Mouse (Mus musculus) stomach, postnatal 0 days (tissue): ENCODE measurements around the gene Usp42. TPM values are rescaled to one million over a fixed set of nuclear protein-coding genes. Genes with fewer than 3 reads are reported as not detected.

Experiments
- ATAC-seq: fragments of 200-750 bp; cut with Nextera tagmentation; 2 replicates; pipeline ENCODE4 v1.8.0; 2017; ENCODE audit not compliant: low FRiP score, low TSS enrichment
- DNase-seq: peaks from one replicate; pipeline ENCODE4 v3.0.0-alpha.2; 2016; ENCODE audit warnings: low spot score
- H3K27ac ChIP-seq: fragments of 300-500 bp; sonication (generic); replicated peaks from 2 replicates; pipeline ENCODE4 v1.5.1; 2014; ENCODE audit warnings: mild to moderate bottlenecking, control low read depth
- H3K27me3 ChIP-seq: fragments of 300-500 bp; sonication (generic); 2 replicates; pipeline ENCODE4 v1.6.1; 2014; ENCODE audit warnings: low read length; ENCODE audit not compliant: control insufficient read depth, insufficient read depth
- H3K36me3 ChIP-seq: fragments of 300-500 bp; sonication (generic); 2 replicates; pipeline ENCODE4 v1.6.1; 2014; ENCODE audit warnings: low read length, mixed read lengths; ENCODE audit not compliant: control insufficient read depth, insufficient read depth
- H3K4me1 ChIP-seq: fragments of 300-500 bp; sonication (generic); replicated peaks from 2 replicates; pipeline ENCODE4 v1.6.1; 2014; ENCODE audit warnings: antibody characterized with exemption; ENCODE audit not compliant: control insufficient read depth, insufficient read depth
- H3K4me2 ChIP-seq: fragments of 300-500 bp; sonication (generic); replicated peaks from 2 replicates; pipeline ENCODE4 v1.6.1; 2014; ENCODE audit warnings: low read depth, mild to moderate bottlenecking, control low read depth, moderate library complexity
- H3K4me3 ChIP-seq: fragments of 300-500 bp; sonication (generic); 2 replicates; pipeline ENCODE4 v1.5.1; 2014; ENCODE audit warnings: low read depth, low read length, control low read depth
- H3K9ac ChIP-seq: fragments of 300-500 bp; sonication (generic); 2 replicates; pipeline ENCODE4 v1.6.1; 2014; ENCODE audit warnings: mild to moderate bottlenecking, low read length, control low read depth, mixed read lengths
- H3K9me3 ChIP-seq: fragments of 300-500 bp; sonication (generic); 2 replicates; pipeline ENCODE4 v1.6.1; 2016; ENCODE audit warnings: low read length; ENCODE audit not compliant: control insufficient read depth
- CTCF ChIP-seq: IDR thresholded peaks from 2 replicates; pipeline ENCODE4 v1.5.1; 2016; ENCODE audit warnings: antibody characterized with exemption, low read depth, mild to moderate bottlenecking, moderate library complexity
- EP300 ChIP-seq: optimal IDR thresholded peaks from 2 replicates; pipeline ENCODE3; 2016; ENCODE audit warnings: antibody characterized with exemption
- WGBS: fragments of 180-500 bp; shearing (Covaris S2); extraction: QIAGEN DNeasy Blood & Tissue Kit; methylation state at CpG from one replicate; pipeline ENCODE4 v1.1.7; 2014; 5-methylcytosine and 5-hydroxymethylcytosine counted together
- polyA plus RNA-seq: library from polyadenylated mRNA; unstranded; fragments of >200 nt; fragmentation: Nextera tagmentation; extraction: Ambion mirVana; gene quantifications from 2 replicates; pipeline ENCODE4 v1.2.1, GENCODE M21; 2015

The Usp42 gene
- polyA plus RNA-seq, 1 experiment from 2014 or later, result 5.7 TPM

GRCm38 (mm10) chr5:143706822-143707200 is 25.3 kb downstream of the Usp42 start:
- no peak for DNase-seq
- Histone ChIP-seq H3K9ac (no peak overlapping the region), H3K4me3 (no peak overlapping the region), H3K27ac (no peak overlapping the region), H3K27me3 (no peaks in the 10 kb centered on the region), H3K4me2 (no peak overlapping the region), H3K4me1 (no peaks in the 10 kb centered on the region), H3K9me3 (no peaks in the 10 kb centered on the region), H3K36me3 (peaks cover 35% of the 10 kb centered on the region)
- TF ChIP-seq CTCF (no peak), EP300 (no peak)
- 87% methylated on average over 7 of the region's 7 CpGs for WGBS
- no peak for ATAC-seq

DNA sequence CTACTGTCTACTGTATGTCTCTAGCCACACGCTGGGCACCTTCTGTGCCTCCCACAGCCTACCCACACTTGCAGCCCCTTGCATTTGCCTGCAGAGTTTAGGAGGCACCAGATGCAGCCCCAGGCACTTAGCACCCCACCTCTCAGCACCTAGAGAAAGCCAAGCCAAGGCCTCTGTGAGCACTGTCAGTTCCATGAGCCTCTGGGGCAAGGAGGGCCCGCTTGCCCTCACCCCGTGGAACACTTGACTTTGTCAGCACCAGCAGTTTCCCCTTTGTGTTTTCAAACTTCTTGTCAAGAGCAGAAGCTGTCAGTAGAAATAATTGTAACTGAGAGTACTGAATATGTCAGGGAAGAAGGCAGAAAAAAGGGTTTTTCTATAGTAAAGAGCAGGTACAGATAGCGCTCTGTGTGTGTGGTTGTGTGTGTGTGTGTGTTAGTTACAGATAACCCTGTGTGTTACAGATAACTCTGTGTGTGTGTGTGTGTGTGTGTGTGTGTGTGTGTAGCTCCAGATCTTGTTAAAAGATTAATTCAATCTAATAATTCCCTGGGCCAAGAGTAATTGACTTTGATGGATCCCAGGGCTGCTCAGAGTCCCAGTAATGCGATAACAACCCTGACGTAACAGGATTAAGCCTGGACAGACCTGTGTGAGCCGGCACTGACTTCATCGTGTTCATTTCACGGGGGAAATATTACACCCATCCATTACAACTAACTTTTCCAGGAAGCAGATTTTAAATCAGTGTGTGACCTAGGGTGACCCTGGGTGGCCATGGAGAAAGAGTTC is 25.9 kb downstream of the Usp42 start:
- Histone ChIP-seq H3K4me3 (no peak overlapping the region), H3K9ac (0 out of 2 replicates have a peak overlapping the region, but pooled peaks have one; percentile 13), H3K9me3 (no peaks in the 10 kb centered on the region), H3K27ac (0 out of 2 replicates have a peak overlapping the region, but pooled peaks have one; percentile 6), H3K27me3 (no peaks in the 10 kb centered on the region), H3K4me2 (no peak overlapping the region), H3K36me3 (peaks cover 37% of the 10 kb centered on the region), H3K4me1 (no peaks in the 10 kb centered on the region)
- WGBS, result 61% methylated on average over 9 of the region's 9 CpGs
- ATAC-seq (peak; percentile 25; the same call in 1 of the 2 replicates), DNase-seq (no peak)
- TF ChIP-seq EP300 (no peak), CTCF (no peak)

DNA sequence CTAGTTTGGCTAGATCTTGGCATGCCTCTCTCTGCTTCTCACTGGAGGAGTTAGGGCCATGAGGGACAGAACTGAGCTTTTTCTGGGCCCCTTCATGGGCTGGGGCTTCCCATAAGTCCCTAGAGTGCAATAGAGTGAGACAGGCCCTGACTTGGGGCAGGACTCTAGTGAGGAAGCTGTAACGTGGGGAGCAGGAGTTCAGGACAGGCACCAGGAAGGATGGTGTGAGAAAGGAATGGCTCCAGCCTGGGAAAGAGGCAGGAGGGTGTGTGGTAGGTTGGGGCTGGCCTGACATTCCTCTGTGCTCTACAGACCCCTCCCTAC is 26.5 kb downstream of the Usp42 start:
- DNase-seq (no peak), ATAC-seq (no peak)
- H3K4me3 ChIP-seq, result no peak overlapping the region
- H3K4me2 ChIP-seq, result no peak overlapping the region
- no peak for TF ChIP-seq CTCF
- TF ChIP-seq EP300, result no peak
- no peaks in the 10 kb centered on the region for H3K9me3 ChIP-seq
- no peak overlapping the region for H3K9ac ChIP-seq
- peaks cover 38% of the 10 kb centered on the region for H3K36me3 ChIP-seq
- WGBS, result 42% methylated on average over 1 of the region's 1 CpGs
- H3K27me3 ChIP-seq, result no peaks in the 10 kb centered on the region
- H3K27ac ChIP-seq, result no peak overlapping the region
- no peaks in the 10 kb centered on the region for H3K4me1 ChIP-seq

DNA sequence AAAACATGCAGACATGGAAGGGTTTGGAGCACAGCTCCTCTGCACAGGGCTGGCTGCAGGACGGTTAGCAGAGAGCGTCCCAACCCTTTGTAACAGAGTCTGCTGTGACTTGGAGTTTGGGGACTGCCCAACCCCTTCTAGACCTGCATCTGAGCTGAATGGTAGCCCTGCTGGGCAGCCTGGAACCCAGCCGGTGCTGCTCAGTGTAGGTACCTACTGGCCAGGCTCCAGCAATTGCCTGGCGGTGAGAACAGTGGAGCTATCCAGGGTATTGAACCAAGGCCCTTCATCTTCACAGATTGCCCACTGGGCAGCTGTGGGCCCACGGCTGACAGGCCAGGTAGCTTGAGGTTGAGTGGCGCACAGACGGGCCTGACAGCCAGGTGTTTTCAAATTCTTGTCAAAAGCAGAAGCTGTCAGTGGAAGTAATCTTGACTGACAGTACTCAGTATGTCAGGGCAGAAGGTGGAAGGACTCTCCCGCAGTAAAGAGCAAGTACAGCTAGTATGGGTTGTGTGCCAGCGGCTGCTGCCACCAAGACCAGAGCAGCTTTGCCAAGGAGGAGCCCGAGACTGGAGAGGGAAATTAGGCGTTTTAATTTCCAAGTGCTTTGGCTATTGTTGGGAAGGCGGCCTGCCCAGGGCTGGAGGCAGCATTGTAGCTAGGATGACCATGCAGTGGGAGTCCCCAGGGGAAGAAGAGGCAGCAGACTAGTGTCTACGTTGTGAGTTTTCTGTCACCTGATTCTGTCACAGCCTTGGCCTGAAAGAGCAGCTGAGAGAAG is 27.0 kb downstream of the Usp42 start:
- Histone ChIP-seq H3K36me3 (peaks cover 40% of the 10 kb centered on the region), H3K4me2 (no peak overlapping the region), H3K9ac (no peak overlapping the region), H3K9me3 (no peaks in the 10 kb centered on the region), H3K4me1 (no peaks in the 10 kb centered on the region), H3K4me3 (no peak overlapping the region), H3K27ac (no peak overlapping the region), H3K27me3 (no peaks in the 10 kb centered on the region)
- WGBS, result 80% methylated on average over 13 of the region's 13 CpGs
- TF ChIP-seq EP300 (no peak), CTCF (no peak)
- ATAC-seq (no peak), DNase-seq (no peak)

DNA sequence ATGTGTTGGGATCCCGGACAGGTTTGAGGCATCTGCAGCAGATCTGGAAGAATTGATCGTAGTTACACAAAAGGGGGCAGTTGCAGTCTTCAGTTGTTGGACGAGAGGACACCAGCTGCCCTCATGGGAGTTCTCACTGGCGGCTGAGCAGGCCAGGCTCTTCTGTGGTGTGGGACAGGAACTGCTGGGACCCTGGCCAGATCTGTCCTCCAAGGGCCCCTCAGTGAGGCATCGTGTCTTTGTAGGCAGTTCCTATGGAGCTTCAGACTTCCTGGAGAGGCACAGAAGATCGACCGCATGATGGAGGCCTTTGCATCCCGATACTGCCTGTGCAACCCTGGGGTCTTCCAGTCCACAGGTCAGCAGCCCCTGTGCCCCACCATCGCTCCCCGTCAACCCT is 31.0 kb downstream of the Usp42 start:
- Histone ChIP-seq H3K4me1 (no peaks in the 10 kb centered on the region), H3K27me3 (no peaks in the 10 kb centered on the region), H3K4me3 (no peak overlapping the region), H3K4me2 (no peak overlapping the region), H3K9ac (no peak overlapping the region), H3K9me3 (no peaks in the 10 kb centered on the region), H3K36me3 (peaks cover 34% of the 10 kb centered on the region), H3K27ac (no peak overlapping the region)
- no peak for TF ChIP-seq EP300
- TF ChIP-seq CTCF, result no peak
- WGBS, result 86% methylated on average over 10 of the region's 10 CpGs
- no peak for ATAC-seq
- no peak for DNase-seq

GRCm38 (mm10) chr5:143700247-143700646 is 31.8 kb downstream of the Usp42 start:
- Histone ChIP-seq H3K36me3 (peaks cover 29% of the 10 kb centered on the region), H3K4me1 (no peaks in the 10 kb centered on the region), H3K4me3 (no peak overlapping the region), H3K9me3 (no peaks in the 10 kb centered on the region), H3K9ac (no peak overlapping the region), H3K27ac (no peak overlapping the region), H3K4me2 (no peak overlapping the region), H3K27me3 (no peaks in the 10 kb centered on the region)
- no peak for DNase-seq
- no peak for ATAC-seq
- WGBS, result 85% methylated on average over 5 of the region's 5 CpGs
- TF ChIP-seq EP300, result no peak
- no peak for TF ChIP-seq CTCF
